Mouse (Mus musculus): ENCODE data around the gene Denr.

The Denr gene

GRCm38 (mm10) chr5:123975668-123976180 is 68.7 kb downstream of the Denr start:
- POLR2A ChIA-PET: interaction anchor here in 1 of 4 experiments (0.9 to 1.3 kb wide), 2 partner anchors 18 to 19 kb away, joined by 3 read pairs; no protein-coding TSS in a partner anchor
- CTCF ChIA-PET: interaction anchor here in 1 of 4 experiments (1.4 kb wide), 1 partner anchor 42 kb away, joined by 4 read pairs; no protein-coding TSS in a partner anchor

GRCm38 (mm10) chr5:123977231-123977630 is 70.3 kb downstream of the Denr start:
- POLR2A ChIA-PET: interaction anchor here in 2 of 4 experiments (0.8 to 1.6 kb wide), 5 partner anchors 8 to 73 kb away, joined by 3 to 4 read pairs (median 3); no protein-coding TSS in a partner anchor

GRCm38 (mm10) chr5:123978131-123978530 is 71.2 kb downstream of the Denr start:
- ChIA-PET CTCF (interaction anchor here in 1 of 4 experiments (1.1 to 1.4 kb wide), 2 partner anchors 22 to 354 kb away, joined by 3 to 4 read pairs; no protein-coding TSS in a partner anchor), POLR2A (interaction anchor here in 2 of 4 experiments (0.6 to 1.6 kb wide), 7 partner anchors 8 to 272 kb away, joined by 3 to 4 read pairs (median 3); no protein-coding TSS in a partner anchor)

More at GRCm38 (mm10) chr5:123977231-123977630, 70.3 kb downstream of the Denr start:
- CTCF ChIA-PET: interaction anchor here in 3 of 4 experiments (0.7 to 1.4 kb wide), 4 partner anchors 16 to 107 kb away, joined by 4 to 8 read pairs (median 4); no protein-coding TSS in a partner anchor

Measured in embryonic stem cell, embryonic (primary cell).